Mouse (Mus musculus) intestine, embryonic 14.5 days (tissue): ENCODE data around the gene Mlh1. TPM values are rescaled to one million over a fixed set of nuclear protein-coding genes. Genes with fewer than 3 reads are reported as not detected.

Experiments
- ATAC-seq: fragments of 200-750 bp; cut with Nextera tagmentation; replicated peaks from 2 replicates; pipeline ENCODE4 v1.8.0; 2017; ENCODE audit warnings: low read depth, moderate number of reproducible peaks, moderate TSS enrichment, moderate library complexity; ENCODE audit not compliant: low FRiP score, low TSS enrichment
- DNase-seq: peaks from one replicate; pipeline ENCODE4 v3.0.0-alpha.2; 2018; ENCODE audit warnings: low spot score
- H3K27ac ChIP-seq: fragments of 300-500 bp; sonication (generic); 2 replicates; pipeline ENCODE4 v1.5.1; 2014; ENCODE audit warnings: low read depth, mild to moderate bottlenecking, control low read depth
- H3K27me3 ChIP-seq: fragments of 300-500 bp; sonication (generic); replicated peaks from 2 replicates; pipeline ENCODE4 v1.6.1; 2014; ENCODE audit warnings: low read length, control low read depth; ENCODE audit not compliant: control insufficient read depth, insufficient read depth
- H3K36me3 ChIP-seq: fragments of 300-500 bp; sonication (generic); 2 replicates; pipeline ENCODE4 v1.6.1; 2014; ENCODE audit warnings: low read length, control low read depth; ENCODE audit not compliant: control insufficient read depth, insufficient read depth
- H3K4me1 ChIP-seq: fragments of 300-500 bp; sonication (generic); replicated peaks from 2 replicates; pipeline ENCODE4 v1.6.1; 2014; ENCODE audit warnings: low read length, control low read depth, mixed read lengths; ENCODE audit not compliant: control insufficient read depth, insufficient read depth
- H3K4me2 ChIP-seq: fragments of 300-500 bp; sonication (generic); 2 replicates; pipeline ENCODE4 v1.6.1; 2014; ENCODE audit warnings: low read length
- H3K4me3 ChIP-seq: fragments of 300-500 bp; sonication (generic); 2 replicates; pipeline ENCODE4 v1.5.1; 2014; ENCODE audit warnings: low read depth, low read length, control low read depth, mixed read lengths
- H3K9ac ChIP-seq: fragments of 300-500 bp; sonication (generic); 2 replicates; pipeline ENCODE4 v1.6.1; 2014; ENCODE audit warnings: mild to moderate bottlenecking, low read length
- H3K9me3 ChIP-seq: fragments of 300-500 bp; sonication (generic); 2 replicates; pipeline ENCODE4 v1.6.1; 2016; ENCODE audit warnings: low read length, control low read depth; ENCODE audit not compliant: control insufficient read depth
- WGBS: fragments of 180-500 bp; shearing (Covaris S2); extraction: QIAGEN DNeasy Blood & Tissue Kit; methylation state at CpG from one replicate; pipeline ENCODE4 v1.1.7; 2014; 5-methylcytosine and 5-hydroxymethylcytosine counted together
- polyA plus RNA-seq: library from polyadenylated mRNA; unstranded; fragments of >200 nt; fragmentation: Nextera tagmentation; extraction: Ambion mirVana; gene quantifications from 2 replicates; pipeline ENCODE4 v1.2.1, GENCODE M21; 2014

Mlh1 gene
- polyA plus RNA-seq, 1 experiment from 2014 or later = 43.6 TPM

- H3K27ac ChIP-seq = no peak overlapping the region; the same call in 1 of the 2 replicates
- 0 out of 2 replicates have a peak overlapping the region, but pooled peaks have one; percentile 0 for H3K4me3 ChIP-seq
- no peaks in the 10 kb centered on the region for H3K36me3 ChIP-seq
- H3K4me1 ChIP-seq = peaks cover 9% of the 10 kb centered on the region; the same call in 1 of the 2 replicates
- ATAC-seq = peak; percentile 86
- no peak overlapping the region for H3K9ac ChIP-seq
- 13% methylated on average over 21 of the region's 21 CpGs for WGBS
- DNase-seq = peak; percentile 100
- peak overlapping the region; percentile 27 for H3K4me2 ChIP-seq
- no peaks in the 10 kb centered on the region for H3K9me3 ChIP-seq
- H3K27me3 ChIP-seq = no peaks in the 10 kb centered on the region
Measured at GRCm38 (mm10) chr9:111289832-111290339, 18.3 kb upstream of the Mlh1 start.

DNA sequence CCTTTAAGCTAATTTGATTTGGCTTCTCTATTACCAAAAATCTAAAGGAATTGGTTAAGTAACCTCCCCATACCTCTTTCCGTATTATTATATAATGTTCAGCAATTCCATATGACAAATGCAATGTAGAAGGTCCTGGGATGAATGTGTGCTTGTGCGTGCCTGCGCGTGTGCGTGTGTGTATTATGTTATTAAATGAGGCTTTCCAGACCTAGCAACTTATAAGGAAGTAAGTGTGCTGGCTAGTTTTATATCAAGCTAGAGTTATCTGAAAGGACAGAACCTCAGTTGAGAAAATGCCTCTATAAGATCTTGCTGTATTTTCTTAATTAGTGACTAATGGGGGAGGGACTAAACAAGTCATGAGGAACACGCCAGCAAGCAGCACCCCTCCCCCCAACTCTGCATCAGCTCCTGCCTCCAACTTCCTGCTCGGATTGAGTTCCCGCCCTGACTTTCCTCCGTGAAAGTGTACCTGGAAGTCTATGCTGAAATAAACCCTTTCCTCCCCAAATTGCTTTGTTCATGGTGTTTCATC, 17.8 kb upstream of the Mlh1 start:
- H3K27me3 ChIP-seq = no peaks in the 10 kb centered on the region
- 0 out of 2 replicates have a peak overlapping the region, but pooled peaks have one; percentile 0 for H3K4me3 ChIP-seq
- H3K4me1 ChIP-seq = peaks cover 9% of the 10 kb centered on the region; the same call in 1 of the 2 replicates
- ATAC-seq (peak; percentile 65), DNase-seq (peak; percentile 61)
- H3K27ac ChIP-seq = no peak overlapping the region; the same call in 1 of the 2 replicates
- 40% methylated on average over 9 of the region's 9 CpGs for WGBS
- no peak overlapping the region for H3K9ac ChIP-seq
- H3K4me2 ChIP-seq = peak overlapping the region; percentile 27
- no peaks in the 10 kb centered on the region for H3K9me3 ChIP-seq
- H3K36me3 ChIP-seq = no peaks in the 10 kb centered on the region

GRCm38 (mm10) chr9:111287956-111288355, 16.4 kb upstream of the Mlh1 start:
- no peaks in the 10 kb centered on the region for H3K27me3 ChIP-seq
- H3K9me3 ChIP-seq = no peaks in the 10 kb centered on the region
- H3K4me2 ChIP-seq = no peak overlapping the region
- H3K27ac ChIP-seq = no peak overlapping the region
- no peaks in the 10 kb centered on the region for H3K36me3 ChIP-seq
- DNase-seq (no peak), ATAC-seq (no peak)
- WGBS = 95% methylated on average over 4 of the region's 4 CpGs
- H3K9ac ChIP-seq = no peak overlapping the region
- no peak overlapping the region for H3K4me3 ChIP-seq
- H3K4me1 ChIP-seq = peaks cover 9% of the 10 kb centered on the region; the same call in 1 of the 2 replicates

DNA sequence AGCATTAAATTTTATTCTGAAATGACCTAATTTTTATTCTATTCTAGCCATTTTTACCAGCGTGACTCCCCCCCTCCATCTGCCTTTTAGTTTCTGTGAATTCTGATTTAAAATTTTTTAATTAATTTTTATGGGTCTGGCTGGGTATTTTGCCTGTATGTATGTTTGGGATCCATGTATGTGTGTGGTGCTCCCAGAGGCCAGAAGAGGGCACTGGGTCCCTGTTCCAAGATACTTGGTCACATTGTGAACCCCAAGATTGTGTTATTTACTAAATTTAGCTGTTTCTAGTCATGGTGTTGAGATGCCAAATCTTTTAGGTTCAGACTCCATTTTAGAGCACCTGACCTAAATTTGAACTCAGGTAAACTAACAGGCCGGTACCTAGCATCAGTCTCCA, 14.9 kb upstream of the Mlh1 start:
- Histone ChIP-seq H3K4me2 (no peak overlapping the region), H3K36me3 (no peaks in the 10 kb centered on the region), H3K4me3 (no peak overlapping the region), H3K9me3 (no peaks in the 10 kb centered on the region), H3K4me1 (peaks cover 9% of the 10 kb centered on the region; the same call in 1 of the 2 replicates), H3K9ac (no peak overlapping the region), H3K27ac (no peak overlapping the region), H3K27me3 (no peaks in the 10 kb centered on the region)
- 84% methylated on average over 2 of the region's 2 CpGs for WGBS
- ATAC-seq (no peak), DNase-seq (no peak)

DNA sequence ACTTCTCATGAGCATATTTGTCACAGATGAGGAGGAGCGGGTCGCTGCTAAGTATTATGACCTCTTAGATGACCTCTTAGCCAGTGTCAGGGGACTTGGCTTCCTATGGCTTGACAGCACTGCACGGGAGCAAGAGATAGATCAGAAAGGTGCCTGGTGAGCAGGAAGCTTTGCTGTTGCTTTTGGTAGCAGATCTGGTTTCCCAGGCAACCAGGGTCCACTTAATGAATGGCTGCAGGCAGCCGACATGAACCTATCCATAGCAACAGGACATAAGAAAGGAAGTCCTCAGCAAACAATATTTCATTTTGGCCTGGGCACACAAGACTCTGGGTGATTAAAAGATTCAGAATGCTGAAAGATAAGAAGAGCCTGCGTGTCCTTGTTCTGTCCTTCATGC, 14.1 kb upstream of the Mlh1 start:
- Histone ChIP-seq H3K36me3 (no peaks in the 10 kb centered on the region), H3K27ac (no peak overlapping the region)
- DNase-seq = no peak

DNA sequence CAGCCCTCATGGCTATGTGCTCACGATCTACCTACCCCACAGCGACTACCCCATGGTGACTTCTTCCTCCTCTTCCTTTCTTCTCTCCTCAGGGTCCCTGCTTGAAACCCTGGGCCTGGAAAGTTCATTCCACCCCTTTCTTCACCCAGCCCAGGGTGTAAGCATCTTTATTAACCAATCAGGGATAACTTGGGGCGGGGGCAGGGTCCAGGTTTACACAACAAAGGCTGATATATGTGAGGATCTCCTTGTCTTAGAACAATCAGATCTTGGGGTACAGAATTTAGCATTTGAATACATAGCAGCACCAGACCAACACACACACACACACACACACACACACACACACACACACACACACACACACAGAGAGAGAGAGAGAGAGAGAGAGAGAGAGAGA, 13.5 kb upstream of the Mlh1 start:
- H3K4me3 ChIP-seq = no peak overlapping the region
- 55% methylated on average over 3 of the region's 3 CpGs for WGBS

More for the DNA sequence above, 14.1 kb upstream of the Mlh1 start:
- Histone ChIP-seq H3K27me3 (no peaks in the 10 kb centered on the region), H3K4me1 (peaks cover 9% of the 10 kb centered on the region; the same call in 1 of the 2 replicates), H3K9ac (no peak overlapping the region), H3K4me2 (no peak overlapping the region), H3K4me3 (no peak overlapping the region), H3K9me3 (no peaks in the 10 kb centered on the region)
- no peak for ATAC-seq
- WGBS = 19% methylated on average over 5 of the region's 5 CpGs

DNA sequence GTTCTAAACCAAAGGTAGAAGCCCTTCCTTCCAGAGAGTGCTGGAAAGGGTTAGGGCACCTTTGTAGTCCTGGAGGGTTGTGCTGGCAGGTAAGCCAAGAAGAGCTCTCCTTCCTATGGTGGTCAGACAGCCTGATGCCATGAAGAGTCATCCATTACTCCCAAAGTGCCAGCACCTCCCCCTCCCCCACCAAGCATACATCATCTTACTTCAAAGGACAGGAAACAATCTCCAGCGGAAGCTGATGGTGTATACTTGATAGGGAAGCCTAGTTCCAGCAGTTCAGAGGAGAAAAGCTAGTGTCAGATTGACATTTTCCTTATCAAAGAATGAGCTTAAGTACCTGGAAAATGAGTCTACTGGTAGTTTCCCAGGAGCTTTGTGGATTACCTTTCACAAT, 3.6 kb upstream of the Mlh1 start:
- Histone ChIP-seq H3K9ac (no peak overlapping the region), H3K27ac (no peak overlapping the region)

More for the DNA sequence above, 13.5 kb upstream of the Mlh1 start:
- peaks cover 9% of the 10 kb centered on the region; the same call in 1 of the 2 replicates for H3K4me1 ChIP-seq
- no peaks in the 10 kb centered on the region for H3K9me3 ChIP-seq
- H3K27me3 ChIP-seq = no peaks in the 10 kb centered on the region
- no peaks in the 10 kb centered on the region for H3K36me3 ChIP-seq
- H3K4me2 ChIP-seq = no peak overlapping the region
- no peak overlapping the region for H3K27ac ChIP-seq
- no peak overlapping the region for H3K9ac ChIP-seq
- DNase-seq (no peak), ATAC-seq (no peak)

DNA sequence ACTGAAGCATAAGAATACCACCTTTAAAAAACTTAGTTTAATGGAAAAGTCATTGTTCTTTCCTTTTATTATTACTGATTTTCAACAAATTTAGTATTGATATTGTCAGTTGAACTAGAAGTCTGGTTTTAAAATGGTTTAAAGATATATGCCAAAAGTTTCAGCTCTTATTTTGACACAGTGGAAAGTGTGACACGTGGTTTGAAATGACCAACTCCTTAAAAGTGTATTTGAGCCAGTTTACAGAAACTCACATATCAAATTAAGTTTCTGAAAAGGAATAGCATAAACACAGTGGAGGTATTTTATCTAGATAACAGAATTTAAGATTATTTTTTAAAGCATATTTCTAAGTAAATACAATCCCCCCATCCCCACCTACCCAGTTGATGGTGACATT, 2.4 kb upstream of the Mlh1 start:
- no peak overlapping the region for H3K9ac ChIP-seq
- peaks cover 35% of the 10 kb centered on the region for H3K4me1 ChIP-seq
- peak overlapping the region; percentile 82 for H3K4me2 ChIP-seq
- DNase-seq = no peak
- ATAC-seq = no peak
- H3K4me3 ChIP-seq = peak overlapping the region; percentile 98
- WGBS = 86% methylated on average over 1 of the region's 1 CpGs
- H3K27me3 ChIP-seq = no peaks in the 10 kb centered on the region
- H3K36me3 ChIP-seq = peaks cover 53% of the 10 kb centered on the region
- H3K27ac ChIP-seq = no peak overlapping the region
- H3K9me3 ChIP-seq = no peaks in the 10 kb centered on the region

More for the DNA sequence above, 3.6 kb upstream of the Mlh1 start:
- 37% methylated on average over 1 of the region's 1 CpGs for WGBS
- Histone ChIP-seq H3K36me3 (peaks cover 62% of the 10 kb centered on the region), H3K4me2 (peak overlapping the region; percentile 82), H3K9me3 (no peaks in the 10 kb centered on the region), H3K27me3 (no peaks in the 10 kb centered on the region), H3K4me3 (peak overlapping the region; percentile 98), H3K4me1 (peaks cover 35% of the 10 kb centered on the region)
- no peak for ATAC-seq
- DNase-seq = no peak
